Mouse (Mus musculus) heart, adult 2 months (tissue): ENCODE results near the gene Actr3.

Experiments used
- CTCF ChIP-seq: fragments of 200-600 bp; IDR thresholded peaks from 2 replicates; pipeline ENCODE4 v1.8.1; 2022; ENCODE audit warnings: antibody characterized with exemption, mild to moderate bottlenecking, moderate library complexity
- EP300 ChIP-seq: fragments of 200-500 bp; IDR thresholded peaks from 2 replicates; pipeline ENCODE4 v1.6.1; 2011; ENCODE audit warnings: low read depth, low read length, control low read depth; ENCODE audit not compliant: insufficient read depth
- POLR2A ChIP-seq: fragments of 200-500 bp; IDR thresholded peaks from 2 replicates; pipeline ENCODE4 v1.6.1; 2011; ENCODE audit warnings: mild to moderate bottlenecking, low read depth, low read length, control low read depth; ENCODE audit not compliant: insufficient read depth

GRCm38 (mm10) chr1:125351416-125352037 is 84.0 kb downstream of the Actr3 start:
- TF ChIP-seq CTCF (no peak), POLR2A (no peak), EP300 (no peak)
